Mouse (Mus musculus): ENCODE results near the gene Gab1. TPM values are rescaled to one million over a fixed set of nuclear protein-coding genes. Genes with fewer than 3 reads are reported as not detected.

Gab1 gene
- polyA plus RNA-seq, 1 experiment from 2014 or later: 22.4 TPM

DNA sequence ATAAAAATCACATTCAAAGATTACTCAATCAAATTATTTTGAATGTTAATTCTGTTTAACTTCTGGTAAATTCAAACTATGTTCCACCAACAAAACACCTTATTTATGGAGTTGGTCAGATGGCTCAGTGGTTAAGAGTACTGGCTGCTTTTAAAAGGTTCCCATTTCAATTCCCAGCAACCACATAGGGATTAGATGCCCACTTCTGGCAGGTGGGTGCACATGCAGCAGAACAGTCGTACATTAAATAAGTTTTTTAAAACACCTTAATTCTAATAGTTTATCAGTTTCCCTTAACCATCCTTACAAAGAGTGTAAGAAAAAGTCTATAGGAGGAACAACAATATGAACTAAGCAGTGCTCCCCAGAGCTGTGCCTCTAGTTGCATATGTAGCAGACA lies 165.9 kb downstream of the Gab1 start:
- 81% methylated on average over 1 of the region's 1 CpGs for WGBS
- no peak for ATAC-seq (ENCODE audit: low read depth)
- H3K36me3 ChIP-seq (ENCODE audit: control insufficient read depth, insufficient read depth, low read length): peaks cover 36% of the 10 kb centered on the region

More for the DNA sequence above, 165.9 kb downstream of the Gab1 start:
- Histone ChIP-seq H3K4me1 (replicated peaks; ENCODE audit: control insufficient read depth, insufficient read depth, low read length) (no peaks in the 10 kb centered on the region), H3K27me3 (ENCODE audit: control insufficient read depth, insufficient read depth, low read depth, low read length) (no peaks in the 10 kb centered on the region), H3K9ac (ENCODE audit: low read length) (no peak overlapping the region), H3K4me3 (ENCODE audit: low read length) (no peak overlapping the region), H3K4me2 (ENCODE audit: low read depth, low read length) (no peak overlapping the region), H3K9me3 (ENCODE audit: control insufficient read depth, low read length) (no peaks in the 10 kb centered on the region), H3K27ac (ENCODE audit: low read length) (no peak overlapping the region)

Other genes starting within 250 kb of the Gab1 start
- 53.0 and 58.7 TPM in 2 replicates for gene Smarca5, start 141.0 kb downstream of the Gab1 start, polyA plus RNA-seq (2015; fragmentation: Nextera tagmentation; extraction: Ambion mirVana)
- gene Usp38, start 134.4 kb upstream of the Gab1 start, polyA plus RNA-seq (2015; fragmentation: Nextera tagmentation; extraction: Ambion mirVana): 16.4 and 18.1 TPM in 2 replicates